Mouse (Mus musculus) cortical plate, adult 2 months (tissue): ENCODE data around the gene Pithd1.

Experiments
- CTCF ChIP-seq: fragments of 200-500 bp; IDR thresholded peaks from 2 replicates; pipeline ENCODE4 v1.5.1; 2011; ENCODE audit warnings: mild to moderate bottlenecking, control low read depth, low read length; ENCODE audit not compliant: insufficient read depth; ENCODE audit errors: extremely low read depth
- POLR2A ChIP-seq: fragments of 200-500 bp; IDR thresholded peaks from 2 replicates; pipeline ENCODE4 v1.6.1; 2011; ENCODE audit warnings: mild to moderate bottlenecking, low read length, control low read depth; ENCODE audit not compliant: insufficient read depth; ENCODE audit errors: extremely low read depth

- no peak for TF ChIP-seq CTCF
- no peak for TF ChIP-seq POLR2A
Measured at GRCm38 (mm10) chr4:135926195-135926808, 60.8 kb downstream of the Pithd1 start.
